Mouse (Mus musculus) G1E (cell line): ENCODE measurements around the gene Usp36. TPM values are rescaled to one million over a fixed set of nuclear protein-coding genes. Genes with fewer than 3 reads are reported as not detected.

Experiments used
- ATAC-seq: 2 replicates; pipeline ENCODE4 v1.8.0; 2016; ENCODE audit warnings: mild to moderate bottlenecking; ENCODE audit not compliant: insufficient number of reproducible peaks, poor library complexity, low FRiP score, severe bottlenecking; ENCODE audit errors: extremely low read depth
- DNase-seq: peaks from one replicate; pipeline ENCODE4 v3.0.0; 2012; ENCODE audit warnings: low spot score
- H3K27me3 ChIP-seq: 2 replicates; pipeline ENCODE4 v1.6.1; 2012; ENCODE audit warnings: mild to moderate bottlenecking, low read length, inconsistent platforms; ENCODE audit not compliant: insufficient read depth
- H3K36me3 ChIP-seq: replicated peaks from 2 replicates; pipeline ENCODE3; 2012; ENCODE audit warnings: mild to moderate bottlenecking, inconsistent platforms
- H3K4me1 ChIP-seq: 2 replicates; pipeline ENCODE4 v1.6.1; 2012; ENCODE audit warnings: low read depth, low read length, inconsistent platforms, mixed read lengths; ENCODE audit not compliant: insufficient read depth
- H3K4me3 ChIP-seq: 2 replicates; pipeline ENCODE4 v1.5.1; 2012; ENCODE audit warnings: low read depth, mild to moderate bottlenecking, inconsistent platforms, low read length, moderate library complexity, mixed read lengths
- H3K9me3 ChIP-seq: replicated peaks from 2 replicates; pipeline ENCODE4 v1.6.1; 2012; ENCODE audit warnings: inconsistent platforms
- CTCF ChIP-seq: IDR thresholded peaks from 2 replicates; pipeline ENCODE4 v1.5.1; 2012; ENCODE audit warnings: low read depth, low read length, inconsistent platforms, mixed read lengths
- GATA1 ChIP-seq: IDR thresholded peaks from 2 replicates; pipeline ENCODE4 v1.6.1; 2012; ENCODE audit warnings: borderline replicate concordance, low read length, inconsistent platforms, mixed read lengths
- GATA2 ChIP-seq: IDR thresholded peaks from 2 replicates; pipeline ENCODE4 v1.6.1; 2012; ENCODE audit warnings: low read depth, low read length, inconsistent platforms, borderline replicate concordance
- POLR2AphosphoS5 ChIP-seq: IDR thresholded peaks from 2 replicates; pipeline ENCODE4 v1.6.1; 2012; ENCODE audit warnings: low read depth, low read length, inconsistent platforms; ENCODE audit not compliant: insufficient replicate concordance
- TAL1 ChIP-seq: conservative IDR thresholded peaks from 2 replicates; pipeline ENCODE4 v1.6.1; 2012; ENCODE audit warnings: low read depth, low read length, inconsistent platforms, mixed read lengths
- polyA plus RNA-seq: library from polyadenylated mRNA; stranded (reverse); fragments of >175 nt; gene quantifications from 2 replicates; pipeline ENCODE4 v1.2.3, GENCODE M21; 2012
- total RNA-seq, 2 experiments: library from RNA; stranded (forward) in 1 of 2; stranded (reverse) in 1 of 2; fragments of 200-1000 nt in 1 of 2; fragments of >200 nt in 1 of 2; fragmentation: Nextera tagmentation in 1 of 2; gene quantifications; 2 replicates each; pipeline ENCODE4 v1.2.3; 2014 to 2017

Gene Usp36
- total and polyA plus RNA-seq, 3 experiments = 8.0 to 60.6 (median 27.1) TPM

DNA sequence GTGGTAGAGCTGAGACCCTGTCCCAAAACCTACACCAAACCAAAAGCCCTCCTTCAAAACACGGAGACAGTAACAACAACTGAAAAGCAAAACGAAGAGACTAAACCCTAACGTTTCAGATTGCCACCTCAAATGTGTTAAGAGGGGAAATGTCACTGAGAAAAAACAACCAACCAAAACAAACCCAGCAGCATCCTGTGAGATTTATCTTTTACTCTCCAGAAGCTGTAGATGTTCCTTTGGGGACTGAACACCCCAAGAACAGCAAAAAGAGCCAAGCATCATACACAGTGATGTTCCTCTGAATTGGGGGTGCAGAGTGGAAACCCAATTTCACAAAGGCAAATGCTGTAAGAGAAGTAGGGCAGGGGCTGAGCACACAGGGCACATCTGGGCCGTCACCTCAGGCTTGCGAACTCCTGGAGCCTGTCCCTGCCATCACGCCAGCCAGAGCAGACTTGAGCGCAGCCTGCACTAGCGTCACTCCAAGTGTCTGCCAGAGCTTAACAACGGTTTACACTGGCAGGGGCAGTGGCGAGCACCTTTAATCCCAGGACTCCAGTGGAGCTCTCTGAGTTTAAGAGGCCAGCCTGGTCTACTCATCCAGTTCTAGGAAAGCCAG is 23.9 kb downstream of the Usp36 start:
- H3K36me3 ChIP-seq = peaks cover 97% of the 10 kb centered on the region
- ATAC-seq (no peak), DNase-seq (no peak)
- no peaks in the 10 kb centered on the region for H3K9me3 ChIP-seq
- peaks cover 13% of the 10 kb centered on the region; the same call in 1 of the 2 replicates for H3K4me1 ChIP-seq
- H3K27me3 ChIP-seq = no peaks in the 10 kb centered on the region
- H3K4me3 ChIP-seq = no peak overlapping the region
- TF ChIP-seq GATA1 (no peak), GATA2 (no peak), CTCF (no peak), TAL1 (no peak), POLR2AphosphoS5 (no peak)

DNA sequence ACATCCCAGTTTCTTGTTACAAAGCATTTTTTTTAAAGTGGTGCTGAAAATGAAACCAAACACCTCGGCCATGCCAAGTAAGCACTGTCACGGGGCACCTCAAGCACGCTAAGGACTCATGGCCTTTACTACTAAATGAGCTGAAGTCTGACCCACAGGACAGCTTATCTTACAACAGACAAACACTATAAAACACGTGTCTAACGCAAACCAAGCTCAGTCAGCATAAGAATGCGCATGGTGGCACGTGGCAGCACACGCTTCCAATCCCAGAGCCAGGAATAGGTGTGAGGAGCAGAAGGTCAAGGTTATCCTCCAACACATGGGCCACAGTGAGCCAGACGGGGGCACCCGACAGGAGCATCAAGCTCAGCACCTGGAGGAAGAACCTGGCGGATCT is 24.4 kb downstream of the Usp36 start:
- Histone ChIP-seq H3K4me1 (peaks cover 13% of the 10 kb centered on the region; the same call in 1 of the 2 replicates), H3K9me3 (no peaks in the 10 kb centered on the region), H3K27me3 (no peaks in the 10 kb centered on the region), H3K4me3 (no peak overlapping the region), H3K36me3 (peaks cover 99% of the 10 kb centered on the region)
- ATAC-seq (no peak), DNase-seq (no peak)
- no peak for TF ChIP-seq TAL1
- no peak for TF ChIP-seq GATA2
- TF ChIP-seq POLR2AphosphoS5 = no peak
- no peak for TF ChIP-seq CTCF
- no peak for TF ChIP-seq GATA1

DNA sequence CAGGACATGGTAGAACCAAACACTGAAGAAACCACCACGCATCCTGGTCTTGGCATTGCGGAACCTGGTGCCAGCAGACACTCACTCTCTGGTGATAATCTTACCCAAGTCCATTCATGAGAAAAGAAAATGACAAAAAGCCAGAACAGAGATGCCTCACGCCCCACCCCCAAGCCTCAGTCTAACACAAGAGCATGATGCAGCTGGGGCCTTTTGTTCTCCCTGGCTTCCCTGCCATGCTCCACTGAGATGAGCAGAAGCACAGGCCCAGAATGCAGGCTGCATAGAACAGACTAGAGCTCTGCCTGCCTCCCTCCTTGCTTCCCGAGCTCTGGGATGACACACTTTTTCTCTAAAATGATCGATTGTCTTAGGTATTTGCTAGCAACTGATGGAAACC is 26.9 kb downstream of the Usp36 start:
- Histone ChIP-seq H3K27me3 (no peaks in the 10 kb centered on the region), H3K36me3 (peaks cover 100% of the 10 kb centered on the region), H3K4me3 (no peak overlapping the region), H3K9me3 (no peaks in the 10 kb centered on the region), H3K4me1 (peaks cover 7% of the 10 kb centered on the region; the same call in 1 of the 2 replicates)
- ATAC-seq (no peak), DNase-seq (no peak)
- TF ChIP-seq POLR2AphosphoS5 = no peak
- no peak for TF ChIP-seq TAL1
- no peak for TF ChIP-seq GATA1
- TF ChIP-seq GATA2 = no peak
- TF ChIP-seq CTCF = no peak

DNA sequence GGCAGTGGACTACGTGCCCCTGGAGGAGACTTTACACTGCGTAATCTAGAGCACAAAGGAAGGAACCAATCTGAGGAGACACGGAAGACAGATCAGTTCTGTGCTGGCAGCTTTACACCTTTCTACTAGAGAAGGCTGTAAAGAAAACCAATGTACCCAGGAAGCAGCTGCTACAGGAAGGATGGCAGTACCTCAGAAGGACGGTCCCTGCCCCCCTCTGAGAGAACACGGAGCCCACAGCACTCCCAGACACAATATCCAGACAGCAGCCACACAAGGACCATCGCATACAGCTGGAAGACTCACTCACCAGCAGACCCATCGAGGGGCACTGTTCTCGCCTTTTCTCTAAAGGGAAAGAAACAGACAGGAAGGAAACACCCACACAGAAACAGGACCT is 30.0 kb downstream of the Usp36 start:
- no peak for DNase-seq
- no peak for ATAC-seq
- TF ChIP-seq GATA2 = no peak
- no peak for TF ChIP-seq CTCF
- TF ChIP-seq TAL1 = no peak
- TF ChIP-seq POLR2AphosphoS5 = no peak
- TF ChIP-seq GATA1 = no peak
- H3K4me1 ChIP-seq = 0 out of 2 replicates have a peak, but pooled peaks cover 4% of the 10 kb centered on the region
- peaks cover 96% of the 10 kb centered on the region for H3K36me3 ChIP-seq
- no peak overlapping the region for H3K4me3 ChIP-seq
- H3K9me3 ChIP-seq = no peaks in the 10 kb centered on the region
- no peaks in the 10 kb centered on the region; the same call in 1 of the 2 replicates for H3K27me3 ChIP-seq

DNA sequence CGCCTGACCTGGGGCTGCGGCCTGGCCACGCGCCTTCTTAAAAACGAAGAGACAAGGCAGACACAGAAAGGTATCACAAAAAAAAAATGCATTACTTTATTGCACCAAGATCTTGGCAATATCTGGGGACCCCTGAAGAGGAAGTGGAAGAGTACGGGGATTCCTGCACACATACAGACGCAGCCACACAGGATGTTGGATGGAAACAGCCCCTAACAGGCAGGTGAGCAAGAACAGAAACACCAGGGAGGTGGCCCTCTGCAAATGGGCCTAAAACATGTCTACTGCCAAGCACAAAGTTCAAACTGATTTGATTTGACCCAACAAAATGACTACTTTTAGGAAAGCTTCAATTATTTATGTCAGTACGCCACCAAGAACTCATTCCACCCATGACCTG is 30.5 kb downstream of the Usp36 start:
- no peaks in the 10 kb centered on the region; the same call in 1 of the 2 replicates for H3K27me3 ChIP-seq
- no peak overlapping the region for H3K4me3 ChIP-seq
- peaks cover 96% of the 10 kb centered on the region for H3K36me3 ChIP-seq
- TF ChIP-seq CTCF = no peak
- TF ChIP-seq POLR2AphosphoS5 = no peak
- peaks cover 8% of the 10 kb centered on the region for H3K4me1 ChIP-seq
- ATAC-seq (no peak), DNase-seq (no peak)
- no peaks in the 10 kb centered on the region for H3K9me3 ChIP-seq

DNA sequence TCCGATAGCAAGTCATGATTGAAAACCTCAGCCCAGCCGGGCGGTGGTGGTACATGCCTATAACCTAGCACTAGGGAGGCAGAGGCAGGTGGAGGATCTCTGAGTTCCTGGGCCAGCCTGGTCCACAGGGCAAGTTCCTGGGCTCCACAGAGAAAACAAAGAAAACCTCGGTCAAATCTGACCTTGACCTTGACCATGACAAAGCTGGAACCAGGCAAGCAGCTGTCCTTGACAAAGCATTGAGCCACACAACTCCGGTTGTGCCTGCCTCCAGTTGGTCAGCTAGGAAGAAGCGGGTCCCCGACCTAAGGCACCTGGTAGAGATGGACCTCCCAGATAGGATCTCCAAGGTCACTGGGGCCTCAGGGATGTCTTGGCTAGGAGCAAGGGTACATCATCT is 33.7 kb downstream of the Usp36 start:
- DNase-seq = no peak
- TF ChIP-seq GATA2 = no peak
- no peak for TF ChIP-seq GATA1
- no peak for TF ChIP-seq POLR2AphosphoS5
- no peak for TF ChIP-seq CTCF
- no peak for TF ChIP-seq TAL1
- peaks cover 79% of the 10 kb centered on the region for H3K36me3 ChIP-seq
- no peak overlapping the region for H3K4me3 ChIP-seq
- no peaks in the 10 kb centered on the region; the same call in 1 of the 2 replicates for H3K27me3 ChIP-seq
- no peaks in the 10 kb centered on the region for H3K9me3 ChIP-seq
- H3K4me1 ChIP-seq = peaks cover 15% of the 10 kb centered on the region
- no peak for ATAC-seq
